Comparison of ENCODE assay signal across 8 mouse cellular contexts in genomic region chr7:142658681-142659180, GRCm38 (mm10). TPM values are rescaled to one million over a fixed set of nuclear protein-coding genes. Genes with fewer than 3 reads are reported as not detected.
A peak's percentile ranks its signal among the peaks of the same experiment; 100 is the strongest.
DNase-seq lines count a peak whose midpoint lies in the region; ATAC-seq and TF ChIP-seq lines count a peak whose summit lies in the region.

No protein-coding gene starts in this region.

- DNase-seq in left cerebral cortex, adult 2 months (ENCODE audit: extremely low spot score in 1 of 2, low spot score in 2 of 2), result no peak
- DNase-seq in left cerebral cortex, postnatal 4 days, result no peak
- no peak for DNase-seq in hindbrain, postnatal 0 days (ENCODE audit: low spot score)
- no peak for DNase-seq in layer of hippocampus, postnatal 10 days (ENCODE audit: low spot score in 2 of 2)
- DNase-seq in spleen, postnatal 36 days (ENCODE audit: low spot score in 2 of 2), result no peak
- no peak for DNase-seq in right cerebral cortex, postnatal 14 days

- H3K4me2 ChIP-seq in embryonic facial prominence, embryonic 15.5 days (replicated peaks), result peak overlapping the region; percentile 71
- H3K4me2 ChIP-seq in hindbrain, postnatal 0 days (ENCODE audit: low read depth, low read length), result peak overlapping the region; percentile 47
- no peak overlapping the region for H3K4me2 ChIP-seq in myocyte (ENCODE audit: low read depth)

- TF ChIP-seq POLR2A in myocyte (IDR thresholded peaks at IDR 0.05; ENCODE audit: insufficient read length, low read depth), result no peak

- H3K9ac ChIP-seq in embryonic facial prominence, embryonic 15.5 days, result peak overlapping the region; percentile 66
- no peak overlapping the region; the same call in 1 of the 2 replicates for H3K9ac ChIP-seq in hindbrain, postnatal 0 days (replicated peaks; ENCODE audit: low read length)

- H3K27ac ChIP-seq in left cerebral cortex, adult 2 months, result no peak overlapping the region
- peak overlapping the region; percentile 90 for H3K27ac ChIP-seq in embryonic facial prominence, embryonic 15.5 days (replicated peaks)
- H3K27ac ChIP-seq in hindbrain, postnatal 0 days, result peak overlapping the region; percentile 26; the same call in 1 of the 2 replicates

- 0 out of 2 replicates have a peak overlapping the region, but pooled peaks have one; percentile 7 for H3K4me3 ChIP-seq in left cerebral cortex, adult 2 months
- peak overlapping the region; percentile 60 for H3K4me3 ChIP-seq in embryonic facial prominence, embryonic 15.5 days (replicated peaks)
- H3K4me3 ChIP-seq in hindbrain, postnatal 0 days (ENCODE audit: low read length), result peak overlapping the region; percentile 30
- H3K4me3 ChIP-seq in myocyte, result peak overlapping the region; percentile 15

- ATAC-seq in embryonic facial prominence, embryonic 15.5 days (ENCODE audit: insufficient number of reproducible peaks, low FRiP score, low TSS enrichment, low read depth), result peak; percentile 1; the same call in 1 of the 2 replicates
- 0 out of 2 replicates have a peak, but pooled peaks have one; percentile 18 for ATAC-seq in hindbrain, postnatal 0 days

- H3K4me1 ChIP-seq in embryonic facial prominence, embryonic 15.5 days, result peaks cover 57% of the 10 kb centered on the region
- H3K4me1 ChIP-seq in hindbrain, postnatal 0 days (ENCODE audit: insufficient read depth, low read length), result 0 out of 2 replicates have a peak, but pooled peaks cover 5% of the 10 kb centered on the region

- no peaks in the 10 kb centered on the region for H3K9me3 ChIP-seq in embryonic facial prominence, embryonic 15.5 days (replicated peaks)
- H3K9me3 ChIP-seq in hindbrain, postnatal 0 days (ENCODE audit: low read length), result no peaks in the 10 kb centered on the region

- H3K79me2 ChIP-seq in myocyte (ENCODE audit: control insufficient read depth, insufficient read depth), result no peaks in the 10 kb centered on the region

- no peak for TF ChIP-seq CTCF in left cerebral cortex, adult 2 months (IDR thresholded peaks at IDR 0.05)
- TF ChIP-seq CTCF in hindbrain, postnatal 0 days (IDR thresholded peaks at IDR 0.05; ENCODE audit: low read depth), result no peak

- WGBS in embryonic facial prominence, embryonic 15.5 days, result under 1% methylated on average over 40 of the region's 40 CpGs
- under 1% methylated on average over 33 of the region's 40 CpGs for WGBS in hindbrain, postnatal 0 days

- H3K36me3 ChIP-seq in embryonic facial prominence, embryonic 15.5 days, result peaks cover 9% of the 10 kb centered on the region; the same call in 1 of the 2 replicates
- no peaks in the 10 kb centered on the region for H3K36me3 ChIP-seq in hindbrain, postnatal 0 days (ENCODE audit: insufficient read depth, low read length)
- no peaks in the 10 kb centered on the region for H3K36me3 ChIP-seq in myocyte (ENCODE audit: control insufficient read depth, insufficient read depth)

- intact Hi-C loops in left cerebral cortex, adult 2 months (cut with DNase I), result no loop called here
- intact Hi-C loops in left cerebral cortex, postnatal 4 days (cut with DNase I), result no loop called here

- no peak overlapping the region for H3ac ChIP-seq in myocyte (ENCODE audit: control insufficient read depth, insufficient read length)

- H3K27me3 ChIP-seq in embryonic facial prominence, embryonic 15.5 days, result peaks cover 90% of the 10 kb centered on the region
- peaks cover 86% of the 10 kb centered on the region for H3K27me3 ChIP-seq in hindbrain, postnatal 0 days (ENCODE audit: insufficient read depth, low read length)
- H3K27me3 ChIP-seq in myocyte (ENCODE audit: control insufficient read depth, insufficient read depth, insufficient read length), result peaks cover 23% of the 10 kb centered on the region

TF ChIP-seq in myocyte, 11 proteins besides CTCF, POLR2A, EP300 and RAD21:
- TF ChIP-seq REST (IDR thresholded peaks at IDR 0.05; ENCODE audit: insufficient read depth, insufficient read length), result no peak
- TF ChIP-seq E2F4 (IDR thresholded peaks at IDR 0.05; ENCODE audit: insufficient read depth), result no peak
- TF ChIP-seq TCF12 (IDR thresholded peaks at IDR 0.05; ENCODE audit: insufficient read depth, poor library complexity, severe bottlenecking), result no peak
- TF ChIP-seq SRF (IDR thresholded peaks at IDR 0.05; ENCODE audit: control insufficient read depth, insufficient read length, low read depth), result no peak
- no peak for TF ChIP-seq USF1 (IDR thresholded peaks at IDR 0.05; ENCODE audit: low read depth)
- no peak for TF ChIP-seq CEBPB (IDR thresholded peaks at IDR 0.05; ENCODE audit: insufficient read depth, poor library complexity, severe bottlenecking)
- no peak for TF ChIP-seq MYOG (IDR thresholded peaks at IDR 0.05; ENCODE audit: control insufficient read depth in 1 of 3, insufficient read depth in 1 of 3, insufficient read length in 2 of 3, low read depth in 2 of 3)
- no peak for TF ChIP-seq POLR2AphosphoS2 (IDR thresholded peaks at IDR 0.05; ENCODE audit: insufficient read length, low read depth)
- no peak for TF ChIP-seq MYOD1 (IDR thresholded peaks at IDR 0.05; ENCODE audit: control insufficient read depth in 1 of 3, insufficient read length in 2 of 3, low read depth in 2 of 3)

RNA-seq across cellular contexts. Expression of gene Igf2, which starts 7.9 kb away (rescaled TPM):
- total RNA-seq in left cerebral cortex, adult 2 months (2021), result 100 to 1,000 TPM in 1 of 2 experiments, 10 to 100 TPM in 1; 67.4 to 120 TPM
- total RNA-seq in left cerebral cortex, postnatal 4 days (2021), result 100 to 1,000 TPM; 343 to 352 TPM
- 970 and 1,114 TPM in 2 replicates for polyA plus RNA-seq in embryonic facial prominence, embryonic 15.5 days (2015; fragmentation: Nextera tagmentation; extraction: Ambion mirVana)
- 262 and 308 TPM in 2 replicates for total RNA-seq in hindbrain, postnatal 0 days (2014; rRNA removed)
- polyA plus RNA-seq in hindbrain, postnatal 0 days (2015; fragmentation: Nextera tagmentation; extraction: Ambion mirVana), result 200 and 279 TPM in 2 replicates
- polyA plus RNA-seq in myocyte (2012; fragmentation: generic; extraction: Trizol), result 331 TPM
- total RNA-seq in layer of hippocampus, postnatal 10 days (2021), result 100 to 1,000 TPM; 209 to 223 TPM

RNA-seq across cellular contexts. Expression of gene Gm49394, which starts 11.0 kb away (rescaled TPM):
- under 1 TPM in 1 of 2 experiments, not detected in 1; 0.11 TPM for total RNA-seq in left cerebral cortex, adult 2 months (2021)
- under 1 TPM; 0.10 to 0.12 TPM for total RNA-seq in left cerebral cortex, postnatal 4 days (2021)
- polyA plus RNA-seq in embryonic facial prominence, embryonic 15.5 days (2015; fragmentation: Nextera tagmentation; extraction: Ambion mirVana), result 0.25 and 0.80 TPM in 2 replicates
- 0.32 and 0.68 TPM in 2 replicates for total RNA-seq in hindbrain, postnatal 0 days (2014; rRNA removed)
- not detected in 2 replicates for polyA plus RNA-seq in hindbrain, postnatal 0 days (2015; fragmentation: Nextera tagmentation; extraction: Ambion mirVana)
- 0.65 TPM for polyA plus RNA-seq in myocyte (2012; fragmentation: generic; extraction: Trizol)
- under 1 TPM; 0.11 to 0.51 TPM for total RNA-seq in layer of hippocampus, postnatal 10 days (2021)

Comparison
In these comparisons a context has a peak if more than half of its experiments do, and no peak if none do; other contexts are left out.
1. H3K4me3 ChIP-seq: peak in every context shown above with its lines; median percentile 60 in embryonic facial prominence, embryonic 15.5 days; 30 in hindbrain, postnatal 0 days; 15 in myocyte; 7 in left cerebral cortex, adult 2 months.